Mouse (Mus musculus) kidney, postnatal 25 days (tissue): ENCODE measurements around the gene Lrrc4.

Source experiments
- DNase-seq, 2 experiments: peaks; one replicate each; pipeline ENCODE4 v3.0.0; 2021; ENCODE audit warnings: mixed read lengths in 2 of 2

Gene Lrrc4

DNA sequence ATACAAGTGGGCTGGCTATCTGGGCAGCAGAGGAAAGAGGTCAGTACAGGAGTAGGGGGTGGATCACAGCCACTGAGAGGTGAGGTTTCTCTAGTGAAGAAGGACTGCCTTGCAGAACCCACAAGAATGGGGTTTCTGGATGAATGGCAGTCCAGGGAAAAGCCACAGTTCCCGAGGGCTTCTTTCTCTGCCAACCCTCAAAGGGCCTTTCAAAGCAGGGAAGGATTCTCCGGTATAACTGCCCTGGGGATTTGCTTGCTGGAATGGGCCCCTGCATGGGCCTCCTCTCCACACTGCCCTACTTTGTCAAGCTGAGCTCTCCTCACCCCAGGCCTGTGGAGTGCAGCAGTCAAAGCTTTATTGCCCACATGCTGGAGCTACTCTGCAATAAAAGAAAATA lies 22.1 kb upstream of the Lrrc4 start:
- DNase-seq: no peak

DNA sequence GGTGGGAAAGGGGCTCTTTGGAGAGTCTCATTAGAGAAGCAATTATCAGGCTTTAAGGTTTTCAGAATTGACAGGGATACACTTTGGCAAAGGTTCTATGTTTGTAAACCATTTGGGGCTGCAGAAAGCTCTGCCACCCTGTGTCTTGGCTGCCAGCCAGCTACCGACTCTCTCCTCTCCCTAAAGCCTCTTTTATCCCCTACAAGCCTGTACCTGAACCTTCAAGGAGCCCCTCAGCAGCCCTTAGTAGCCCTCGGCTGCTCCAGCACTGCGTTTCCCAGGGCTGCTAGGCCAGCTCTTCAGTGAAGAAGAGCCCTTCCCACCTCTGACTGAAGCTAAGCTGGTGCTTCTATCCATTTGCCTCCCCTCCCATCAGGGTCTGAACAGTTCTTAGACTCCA lies 21.6 kb upstream of the Lrrc4 start:
- DNase-seq: no peak

DNA sequence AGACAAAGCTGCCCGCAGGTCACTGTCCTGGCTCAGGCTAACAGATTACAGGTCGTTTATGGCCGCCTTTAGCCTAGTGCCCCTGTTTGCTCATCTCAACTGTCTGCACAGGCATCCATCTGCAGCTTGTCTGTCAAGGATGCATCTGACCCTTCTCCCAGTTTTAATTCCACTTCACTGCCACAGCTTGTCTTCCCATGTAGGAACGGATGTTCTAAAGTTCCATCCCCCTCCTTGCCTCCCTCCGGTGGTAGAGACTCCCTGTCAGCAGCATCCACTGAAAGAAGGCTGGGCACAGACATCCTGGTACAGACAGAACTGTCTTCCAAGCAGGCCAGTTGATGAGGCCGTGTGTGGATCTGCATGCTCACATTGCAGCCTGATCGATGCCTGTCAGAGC lies 20.8 kb upstream of the Lrrc4 start:
- no peak for DNase-seq

DNA sequence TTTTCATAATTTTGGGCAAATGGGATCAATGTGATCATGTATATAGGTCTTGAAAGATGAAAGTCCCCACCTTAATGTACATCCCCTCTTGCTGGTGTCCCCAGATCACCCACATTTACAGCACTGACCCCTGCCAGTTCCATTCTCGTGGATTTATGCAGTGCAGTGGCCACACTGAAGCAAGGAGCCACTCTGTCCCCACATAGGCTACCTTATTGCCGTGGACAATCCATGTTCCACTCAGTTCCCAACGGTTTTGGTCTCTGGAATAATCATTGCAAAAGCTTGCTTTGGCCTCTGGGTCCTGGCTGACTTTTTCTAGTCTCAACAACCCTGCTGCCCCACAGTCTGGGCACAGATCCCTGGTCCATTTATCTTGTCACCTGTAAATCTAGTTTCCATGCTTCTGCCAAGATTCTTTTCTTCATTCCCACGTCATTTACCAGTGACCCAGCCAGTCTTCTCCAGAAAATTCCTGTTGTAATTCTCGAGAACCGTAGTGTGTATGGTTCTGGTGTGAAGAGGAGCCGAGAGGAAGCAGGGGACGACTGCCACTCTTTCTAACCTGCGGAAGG lies 18.9 kb upstream of the Lrrc4 start:
- no peak for DNase-seq

DNA sequence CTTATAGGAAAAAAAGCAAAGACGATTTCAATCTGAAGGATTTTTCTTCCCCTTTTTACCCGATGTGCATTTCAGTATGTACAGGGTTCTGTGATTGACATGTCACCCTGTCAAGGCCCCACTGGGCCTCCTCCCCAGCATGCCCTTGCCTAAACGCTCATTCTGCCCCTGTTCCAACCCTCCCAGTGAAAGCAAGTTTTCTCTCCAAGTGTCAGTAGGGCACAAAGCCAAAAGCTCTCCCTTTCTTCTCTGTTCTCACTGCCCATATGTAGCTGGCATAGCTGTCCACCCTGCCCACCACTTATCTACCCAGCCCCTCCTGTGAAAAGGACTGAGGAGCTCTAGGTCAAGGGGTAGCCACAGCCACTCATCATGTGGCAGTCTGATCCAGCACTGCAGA lies 17.8 kb upstream of the Lrrc4 start:
- DNase-seq: no peak

- no peak for DNase-seq
These were observed 17.3 kb upstream of the Lrrc4 start for GRCm38 (mm10) chr6:28848891-28849290.

DNA sequence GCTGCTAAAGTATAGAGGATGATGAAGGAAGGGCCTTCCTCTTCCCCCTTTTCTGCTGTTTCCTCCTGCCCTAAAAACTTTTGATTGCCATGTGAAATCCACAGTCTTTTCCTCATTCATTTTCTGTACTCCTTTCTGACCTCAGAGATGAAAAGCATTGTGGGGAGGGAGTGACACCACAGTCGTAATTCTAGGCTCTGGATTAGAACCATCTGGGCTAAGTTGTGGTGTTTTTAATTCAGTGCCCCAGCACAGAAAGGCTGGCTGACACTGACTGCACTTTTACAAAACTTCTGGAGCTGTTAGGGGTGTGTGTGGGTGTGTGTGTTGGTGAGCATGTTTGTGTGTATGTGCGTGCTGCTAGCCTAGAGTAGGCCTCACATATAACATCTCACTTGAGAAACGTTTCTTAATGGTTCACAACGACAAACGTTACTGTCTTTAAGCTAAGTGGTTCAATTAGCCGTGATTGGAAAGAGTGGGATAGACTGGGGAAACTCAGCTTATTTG lies 16.8 kb upstream of the Lrrc4 start:
- no peak for DNase-seq

DNA sequence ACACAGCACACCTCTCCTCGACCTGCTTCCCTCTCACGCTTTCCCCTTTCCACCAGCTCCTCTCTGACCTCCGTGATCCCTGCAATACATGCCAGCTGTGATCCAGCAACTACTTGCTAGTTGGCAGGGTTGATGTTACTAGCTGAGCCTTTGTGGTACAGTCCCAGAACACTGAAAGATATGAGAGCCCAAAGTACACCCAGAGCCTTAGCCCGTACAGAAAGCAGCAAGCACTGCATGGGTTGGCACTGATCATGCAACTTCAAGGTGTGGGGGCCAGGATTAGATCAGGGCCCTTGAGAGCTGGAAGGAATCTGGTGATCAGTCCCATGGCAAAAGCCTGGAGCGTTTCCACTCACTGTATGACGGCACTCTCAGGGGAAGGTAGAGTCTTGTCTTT lies 16.1 kb upstream of the Lrrc4 start:
- DNase-seq: no peak

DNA sequence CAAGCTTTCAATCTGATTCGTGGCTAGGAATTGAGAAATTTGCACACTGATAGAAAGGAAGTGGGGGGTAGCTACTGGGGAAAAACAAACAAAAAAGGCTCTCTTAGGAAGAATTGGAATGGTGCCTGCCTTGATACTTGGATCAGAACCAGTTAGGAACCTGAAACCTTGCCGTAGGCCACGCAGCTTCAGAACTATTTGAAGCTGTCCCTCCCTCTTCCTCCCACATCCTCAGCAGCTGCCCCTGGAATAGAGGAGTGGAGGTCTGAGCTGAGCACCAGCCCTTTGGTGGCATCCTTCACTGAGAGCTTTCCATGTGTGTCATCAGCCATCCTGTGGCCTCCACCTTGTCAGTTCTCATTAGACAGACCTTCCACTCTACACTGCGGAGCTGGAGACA lies 14.1 kb upstream of the Lrrc4 start:
- no peak for DNase-seq

GRCm38 (mm10) chr6:28842375-28843276 lies 11.1 kb upstream of the Lrrc4 start:
- DNase-seq: no peak

DNA sequence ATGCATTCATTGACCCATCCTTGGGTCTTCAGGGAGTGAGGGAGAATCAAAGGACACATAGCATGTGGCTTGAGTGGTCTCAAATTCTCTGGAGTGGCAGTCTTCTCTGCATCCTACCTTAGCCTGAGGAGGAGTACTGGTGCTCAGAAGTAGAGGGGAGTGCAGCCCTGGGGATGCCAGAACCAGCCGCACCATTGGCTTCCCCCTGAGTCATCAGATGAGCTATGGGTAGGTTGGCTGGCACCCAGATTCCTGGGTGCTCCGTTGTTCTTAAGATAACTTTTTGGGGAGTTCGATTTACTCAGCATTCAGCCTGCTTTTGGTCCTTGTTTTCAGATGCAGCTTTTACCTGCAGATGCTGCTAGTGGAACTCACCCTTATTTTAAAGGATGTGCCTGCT lies 10.0 kb upstream of the Lrrc4 start:
- no peak for DNase-seq

DNA sequence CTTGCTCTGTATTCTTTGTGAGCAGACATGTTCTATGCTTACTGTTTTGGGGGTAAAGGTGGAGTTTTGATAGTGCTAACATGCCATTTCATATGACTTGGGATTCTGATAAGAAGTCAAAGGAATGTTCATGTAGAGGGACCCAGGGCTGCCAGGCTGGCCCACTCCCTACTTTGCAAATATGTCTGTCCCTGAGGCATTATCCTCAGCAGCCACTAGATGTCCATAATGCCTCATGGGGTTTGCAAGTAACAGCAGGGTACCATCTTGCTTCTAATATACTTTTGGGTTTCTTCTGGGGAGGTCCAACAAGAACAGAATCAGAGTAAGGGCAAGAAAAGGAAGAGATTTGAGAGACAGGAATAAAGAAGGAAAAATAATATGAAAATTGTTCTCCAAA lies 5.1 kb upstream of the Lrrc4 start:
- no peak for DNase-seq

GRCm38 (mm10) chr6:28834046-28834445 lies 2.5 kb upstream of the Lrrc4 start:
- no peak for DNase-seq

GRCm38 (mm10) chr6:28833380-28833822 lies 1.9 kb upstream of the Lrrc4 start:
- no peak for DNase-seq

- DNase-seq: no peak
These were observed 1.3 kb upstream of the Lrrc4 start for GRCm38 (mm10) chr6:28832751-28833291.

GRCm38 (mm10) chr6:28831854-28832750 lies 555 bp upstream of the Lrrc4 start:
- DNase-seq: no peak

DNA sequence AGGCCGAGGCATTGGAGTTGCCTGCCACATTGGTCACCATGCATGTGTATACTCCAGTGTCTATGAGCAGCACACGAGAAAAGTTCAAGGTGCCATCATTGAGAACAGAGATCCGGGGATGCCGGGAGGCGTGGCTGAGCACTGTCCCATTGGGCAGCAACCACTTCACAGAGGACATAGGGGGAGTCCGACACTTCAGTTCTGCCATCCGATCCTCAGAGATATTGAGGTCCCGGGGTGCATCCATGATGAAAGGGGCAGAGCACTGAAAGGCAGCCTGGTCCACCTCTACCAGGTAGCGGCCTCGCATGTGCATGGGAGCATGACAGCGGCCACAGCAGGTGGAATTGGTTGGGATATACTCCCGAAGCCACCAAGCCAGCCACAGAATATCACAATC lies 1.2 kb downstream of the Lrrc4 start:
- no peak for DNase-seq

- no peak for DNase-seq
These were observed 3.0 kb downstream of the Lrrc4 start for GRCm38 (mm10) chr6:28828593-28828992.

DNA sequence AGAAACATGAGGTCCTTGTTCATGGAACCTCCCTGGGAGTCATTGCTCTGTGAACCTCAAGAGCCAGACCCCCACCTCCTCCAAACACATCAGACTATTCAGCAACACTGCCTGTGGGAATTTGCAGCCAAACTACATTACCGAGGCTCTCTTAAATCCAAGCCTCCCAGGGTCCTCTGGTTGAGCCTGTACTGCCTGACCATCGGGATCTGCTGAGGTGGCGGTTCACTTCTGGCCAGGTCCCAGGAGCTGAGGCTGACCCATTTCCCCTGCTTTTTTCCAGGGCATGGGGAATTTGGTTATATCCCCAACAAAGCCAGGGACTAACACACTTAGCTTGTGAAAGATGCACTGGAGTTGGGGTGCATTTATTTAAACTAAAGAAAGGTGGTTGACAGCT lies 4.0 kb downstream of the Lrrc4 start:
- no peak for DNase-seq

GRCm38 (mm10) chr6:28826689-28827389 lies 4.7 kb downstream of the Lrrc4 start:
- DNase-seq: no peak

DNA sequence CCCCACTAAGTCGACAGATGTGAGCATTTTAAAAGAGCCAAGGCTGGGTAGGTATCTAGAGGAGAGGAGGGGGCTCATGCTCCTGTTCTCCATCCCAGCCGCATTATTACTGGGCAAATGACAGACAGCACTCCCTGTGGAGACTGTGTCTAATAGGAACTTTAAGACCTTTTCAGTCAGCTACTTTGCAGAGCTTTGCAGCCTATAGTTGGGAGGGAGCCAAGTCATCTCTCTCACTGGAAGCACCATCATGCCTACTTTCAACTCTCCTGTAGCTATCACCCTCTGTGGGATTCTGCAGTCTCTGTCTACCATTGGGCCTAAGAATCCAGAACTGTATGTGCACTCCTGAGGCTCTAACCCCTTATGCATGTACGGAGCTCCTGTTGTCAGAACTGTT lies 5.7 kb downstream of the Lrrc4 start:
- no peak for DNase-seq

DNA sequence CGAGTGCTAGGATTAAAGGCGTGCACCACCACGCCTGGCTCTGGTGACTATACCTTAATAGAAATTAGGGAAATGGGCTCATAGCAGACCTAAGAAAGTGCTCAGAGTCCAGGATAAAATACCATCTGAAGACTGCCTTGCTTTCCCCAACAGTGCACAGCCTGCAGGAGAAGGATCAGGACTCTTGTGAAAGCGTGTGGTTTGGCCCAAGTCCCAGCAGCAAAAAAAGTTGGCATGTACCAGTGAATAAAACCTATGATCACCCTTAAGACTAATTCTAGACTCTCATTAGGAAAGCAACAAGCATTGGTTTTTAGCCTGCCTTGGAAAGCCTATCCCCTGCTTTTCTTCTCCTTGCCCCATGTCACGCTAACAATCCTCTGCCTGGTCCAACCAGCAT lies 7.7 kb downstream of the Lrrc4 start:
- no peak for DNase-seq
